In the genomic region with DNA sequence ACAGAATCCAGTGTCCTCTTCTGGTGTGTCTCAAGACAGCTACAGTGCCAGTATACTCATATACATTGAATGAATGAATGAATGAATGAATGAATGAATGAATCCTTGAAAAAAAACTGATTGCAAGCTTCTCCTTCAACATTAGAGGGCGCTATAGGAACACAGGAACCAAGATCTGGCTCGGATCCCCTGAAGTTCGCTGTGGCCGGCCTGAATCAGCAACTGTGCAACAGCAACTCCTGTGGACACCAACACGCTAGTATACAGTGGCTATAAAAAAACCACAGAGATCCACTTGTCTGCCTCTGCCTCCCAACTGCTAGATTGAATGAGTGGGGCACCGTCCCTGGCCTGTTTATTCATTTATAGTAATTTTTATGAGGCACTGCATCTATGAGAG, we compare ENCODE assay signal across 9 mouse cellular contexts. TPM values are rescaled to one million over a fixed set of nuclear protein-coding genes. Genes with fewer than 3 reads are reported as not detected.
DNase-seq lines count a peak whose midpoint lies in the region; ATAC-seq and TF ChIP-seq lines count a peak whose summit lies in the region.
"Had no signal": no experiment of that assay in that cellular context is flagged by ENCODE, and none has a peak within 500 bp of the region (broad histone marks: within the 10 kb centered on the region; RNA-seq: fewer than 3 reads in every experiment).

No protein-coding gene starts in this region.

- H3K27ac ChIP-seq in hindbrain, embryonic 10.5 days = no peak overlapping the region
- H3K27ac ChIP-seq in hindbrain, embryonic 13.5 days = no peak overlapping the region
- no peak overlapping the region for H3K27ac ChIP-seq in ES-E14 (ENCODE audit: insufficient read depth, low read depth, low read length, poor library complexity, severe bottlenecking)
- no peak overlapping the region for H3K27ac ChIP-seq in hindbrain, embryonic 14.5 days
- H3K27ac ChIP-seq in liver, adult 2 months (replicated peaks; ENCODE audit: insufficient read depth, low read depth, low read length) = no peak overlapping the region
- H3K27ac ChIP-seq in olfactory bulb, adult 2 months (ENCODE audit: insufficient read depth, low read depth, low read length) = no peak overlapping the region

- no peaks in the 10 kb centered on the region for H3K27me3 ChIP-seq in hindbrain, embryonic 10.5 days (ENCODE audit: insufficient read depth, poor library complexity, severe bottlenecking)
- no peaks in the 10 kb centered on the region for H3K27me3 ChIP-seq in hindbrain, embryonic 13.5 days
- no peaks in the 10 kb centered on the region for H3K27me3 ChIP-seq in hindbrain, embryonic 14.5 days (ENCODE audit: control insufficient read depth, insufficient read depth, low read length)
- no peaks in the 10 kb centered on the region for H3K27me3 ChIP-seq in liver, adult 2 months (ENCODE audit: control insufficient read depth, insufficient read depth, low read length)

- no peak overlapping the region for H3K4me3 ChIP-seq in hindbrain, embryonic 10.5 days
- H3K4me3 ChIP-seq in hindbrain, embryonic 13.5 days = no peak overlapping the region
- no peak overlapping the region for H3K4me3 ChIP-seq in ES-E14 (ENCODE audit: insufficient read depth in 1 of 2, low read depth in 1 of 2, low read length in 2 of 2, poor library complexity in 1 of 2, severe bottlenecking in 1 of 2)
- no peak overlapping the region for H3K4me3 ChIP-seq in hindbrain, embryonic 14.5 days (replicated peaks; ENCODE audit: low read length)
- H3K4me3 ChIP-seq in liver, adult 2 months (ENCODE audit: insufficient read depth, low read depth, low read length) = no peak overlapping the region
- H3K4me3 ChIP-seq in olfactory bulb, adult 2 months (ENCODE audit: insufficient read depth, low read depth, low read length) = no peak overlapping the region
- H3K4me3 ChIP-seq: erythroblast, embryonic 14.5 days had no signal

- peak; percentile 42 for DNase-seq in hindbrain, embryonic 10.5 days (ENCODE audit: low spot score)
- peak; percentile 47 for DNase-seq in ES-E14 (ENCODE audit: low read depth, low spot score)
- DNase-seq in brain, embryonic 14.5 days (ENCODE audit: low read depth) = peak; percentile 70
- DNase-seq in hindbrain, embryonic 14.5 days (ENCODE audit: low spot score) = peak; percentile 64
- DNase-seq in liver, adult 2 months (ENCODE audit: extremely low read depth, low read depth, low spot score) = peak; percentile 72
- DNase-seq in layer of hippocampus, adult 8-10 months (ENCODE audit: low spot score in 2 of 2) = no peak

- no peak overlapping the region for H3K9ac ChIP-seq in hindbrain, embryonic 13.5 days
- H3K9ac ChIP-seq in ES-E14 (ENCODE audit: insufficient read depth, low read depth, low read length, poor library complexity, severe bottlenecking) = no peak overlapping the region
- no peak overlapping the region for H3K9ac ChIP-seq in hindbrain, embryonic 14.5 days
- no peak overlapping the region for H3K9ac ChIP-seq in liver, adult 2 months (ENCODE audit: low read depth, low read length)

- no peaks in the 10 kb centered on the region for H3K36me3 ChIP-seq in hindbrain, embryonic 10.5 days
- no peaks in the 10 kb centered on the region for H3K36me3 ChIP-seq in hindbrain, embryonic 13.5 days
- H3K36me3 ChIP-seq in ES-E14 (ENCODE audit: control insufficient read depth, insufficient read depth, low read length, poor library complexity, severe bottlenecking) = no peaks in the 10 kb centered on the region
- no peaks in the 10 kb centered on the region for H3K36me3 ChIP-seq in hindbrain, embryonic 14.5 days (replicated peaks; ENCODE audit: control insufficient read depth, insufficient read depth)
- no peaks in the 10 kb centered on the region for H3K36me3 ChIP-seq in liver, adult 2 months (ENCODE audit: control insufficient read depth, insufficient read depth, low read length)

- in situ Hi-C loops in ES-E14 (cut with MboI; ENCODE audit: low sequenced_read_pairs in 2 of 2, unreplicated experiment in 2 of 2) = loop anchor here in 1 of 2 experiments (25.0 kb wide), 1 partner anchor 479 kb away; no protein-coding TSS in a partner anchor

- TF ChIP-seq CTCF in brain, embryonic 14.5 days (IDR thresholded peaks at IDR 0.05; ENCODE audit: borderline replicate concordance, extremely low read depth, insufficient read depth, insufficient read length) = peak; percentile 60; the same call in 1 of the 2 replicates
- peak; percentile 74 for TF ChIP-seq CTCF in liver, adult 2 months (IDR thresholded peaks at IDR 0.05; ENCODE audit: low read depth, low read length)
- peak; percentile 36; the same call in 1 of the 2 replicates for TF ChIP-seq CTCF in olfactory bulb, adult 2 months (IDR thresholded peaks at IDR 0.05; ENCODE audit: insufficient read depth, low read depth, low read length)

- no peak for TF ChIP-seq POLR2A in brain, embryonic 14.5 days (IDR thresholded peaks at IDR 0.05; ENCODE audit: borderline replicate concordance, extremely low read depth, insufficient read depth, insufficient read length, poor library complexity, severe bottlenecking)
- no peak for TF ChIP-seq POLR2A in liver, adult 2 months (IDR thresholded peaks at IDR 0.05; ENCODE audit: extremely low read depth, insufficient read depth, low read length)
- TF ChIP-seq POLR2A in olfactory bulb, adult 2 months (IDR thresholded peaks at IDR 0.05; ENCODE audit: insufficient read depth, low read depth, low read length) = no peak

- H3K4me1 ChIP-seq in hindbrain, embryonic 10.5 days (replicated peaks) = no peaks in the 10 kb centered on the region
- H3K4me1 ChIP-seq in hindbrain, embryonic 13.5 days (replicated peaks) = no peaks in the 10 kb centered on the region
- no peaks in the 10 kb centered on the region for H3K4me1 ChIP-seq in ES-E14 (ENCODE audit: control insufficient read depth in 2 of 2, insufficient read depth in 2 of 2, low read length in 2 of 2, poor library complexity in 1 of 2)
- H3K4me1 ChIP-seq in hindbrain, embryonic 14.5 days (replicated peaks; ENCODE audit: control insufficient read depth, insufficient read depth, low read length) = no peaks in the 10 kb centered on the region
- H3K4me1 ChIP-seq in liver, adult 2 months (ENCODE audit: control insufficient read depth, insufficient read depth, low read length) = peaks cover 10% of the 10 kb centered on the region; the same call in 1 of the 2 replicates
- H3K4me1 ChIP-seq in olfactory bulb, adult 2 months (ENCODE audit: control insufficient read depth, insufficient read depth, low read length) = no peaks in the 10 kb centered on the region

- 18% methylated on average over 6 of the region's 6 CpGs for WGBS in hindbrain, embryonic 10.5 days
- 12% methylated on average over 6 of the region's 6 CpGs for WGBS in hindbrain, embryonic 13.5 days
- WGBS in hindbrain, embryonic 14.5 days = 16% methylated on average over 6 of the region's 6 CpGs
- 12% methylated on average over 6 of the region's 6 CpGs for WGBS in liver, adult 2 months
- WGBS in olfactory bulb, adult 2 months = 7% methylated on average over 6 of the region's 6 CpGs

- H3K79me2 ChIP-seq in liver, adult 2 months (ENCODE audit: control insufficient read depth, insufficient read depth, low read length) = no peaks in the 10 kb centered on the region

- ATAC-seq in hindbrain, embryonic 13.5 days (ENCODE audit: low FRiP score) = no peak
- no peak for ATAC-seq in hindbrain, embryonic 14.5 days (ENCODE audit: low FRiP score)

- no peaks in the 10 kb centered on the region for H3K9me3 ChIP-seq in hindbrain, embryonic 10.5 days
- no peaks in the 10 kb centered on the region for H3K9me3 ChIP-seq in hindbrain, embryonic 13.5 days
- H3K9me3 ChIP-seq in ES-E14 (ENCODE audit: control insufficient read depth, insufficient read depth, low read depth, low read length) = no peaks in the 10 kb centered on the region
- H3K9me3 ChIP-seq in hindbrain, embryonic 14.5 days (ENCODE audit: control insufficient read depth, low read length) = no peaks in the 10 kb centered on the region

- H3K4me2 ChIP-seq in hindbrain, embryonic 13.5 days = no peak overlapping the region
- no peak overlapping the region for H3K4me2 ChIP-seq in hindbrain, embryonic 14.5 days (replicated peaks)

TF ChIP-seq in ES-E14, 5 proteins besides CTCF, POLR2A, EP300 and RAD21 (continues in another document):
- TF ChIP-seq MAFK (IDR thresholded peaks at IDR 0.05; ENCODE audit: insufficient read depth, low read depth, low read length) = 0 out of 2 replicates have a peak, but pooled peaks have one; percentile 16

RNA-seq across cellular contexts. Expression of a gene that starts 6.2 kb away (rescaled TPM):
- polyA plus RNA-seq in hindbrain, embryonic 10.5 days (2016; fragmentation: Nextera tagmentation; extraction: Ambion mirVana) = not detected in 2 replicates
- polyA plus RNA-seq in hindbrain, embryonic 13.5 days (2015; fragmentation: Nextera tagmentation; extraction: Ambion mirVana) = not detected in 2 replicates
- not detected in 2 replicates for total RNA-seq in ES-E14 (2012; rRNA removed)
- polyA plus RNA-seq in brain, embryonic 14.5 days (2012; rRNA removed) = not detected in 2 replicates
- not detected in 2 replicates for polyA plus RNA-seq in hindbrain, embryonic 14.5 days (2014; fragmentation: Nextera tagmentation; extraction: Ambion mirVana)
- total RNA-seq in liver, adult 2 months (2014; rRNA removed) = 32.8 and 38.1 TPM in 2 replicates
- 34.5 and 39.7 TPM in 2 replicates for polyA plus RNA-seq in liver, adult 2 months (2012; rRNA removed)
- not detected in 2 replicates for polyA plus RNA-seq in olfactory bulb, adult 2 months (2012; ENCODE audit: insufficient read depth, insufficient read length, low replicate concordance, missing spikeins)
- total RNA-seq in layer of hippocampus, adult 8-10 months (2022) = not detected
- polyA plus RNA-seq: erythroblast, embryonic 14.5 days had no signal

RNA-seq across cellular contexts. Expression of a gene that starts 26.3 kb away (rescaled TPM):
- not detected in 2 replicates for polyA plus RNA-seq in hindbrain, embryonic 10.5 days (2016; fragmentation: Nextera tagmentation; extraction: Ambion mirVana)
- polyA plus RNA-seq in hindbrain, embryonic 13.5 days (2015; fragmentation: Nextera tagmentation; extraction: Ambion mirVana) = not detected in 2 replicates
- total RNA-seq in ES-E14 (2012; rRNA removed) = not detected in 2 replicates
- polyA plus RNA-seq in brain, embryonic 14.5 days (2012; rRNA removed) = not detected in 2 replicates
- not detected in 2 replicates for polyA plus RNA-seq in hindbrain, embryonic 14.5 days (2014; fragmentation: Nextera tagmentation; extraction: Ambion mirVana)
- total RNA-seq in liver, adult 2 months (2014; rRNA removed) = 175 and 208 TPM in 2 replicates
- polyA plus RNA-seq in liver, adult 2 months (2012; rRNA removed) = 144 and 189 TPM in 2 replicates
- not detected in 2 replicates for polyA plus RNA-seq in olfactory bulb, adult 2 months (2012; ENCODE audit: insufficient read depth, insufficient read length, low replicate concordance, missing spikeins)
- total RNA-seq in layer of hippocampus, adult 8-10 months (2022) = not detected
- polyA plus RNA-seq: erythroblast, embryonic 14.5 days had no signal

RNA-seq across cellular contexts. Expression of a gene that starts 34.5 kb away (rescaled TPM):
- not detected in 2 replicates for polyA plus RNA-seq in hindbrain, embryonic 10.5 days (2016; fragmentation: Nextera tagmentation; extraction: Ambion mirVana)
- polyA plus RNA-seq in hindbrain, embryonic 13.5 days (2015; fragmentation: Nextera tagmentation; extraction: Ambion mirVana) = not detected in 2 replicates
- total RNA-seq in ES-E14 (2012; rRNA removed) = not detected in 2 replicates
- not detected in 2 replicates for polyA plus RNA-seq in brain, embryonic 14.5 days (2012; rRNA removed)
- not detected in 2 replicates for polyA plus RNA-seq in hindbrain, embryonic 14.5 days (2014; fragmentation: Nextera tagmentation; extraction: Ambion mirVana)
- total RNA-seq in liver, adult 2 months (2014; rRNA removed) = 13.3 and 20.1 TPM in 2 replicates
- 12.9 and 14.5 TPM in 2 replicates for polyA plus RNA-seq in liver, adult 2 months (2012; rRNA removed)
- not detected in 2 replicates for polyA plus RNA-seq in olfactory bulb, adult 2 months (2012; ENCODE audit: insufficient read depth, insufficient read length, low replicate concordance, missing spikeins)
- not detected for total RNA-seq in layer of hippocampus, adult 8-10 months (2022)
- polyA plus RNA-seq: erythroblast, embryonic 14.5 days had no signal

Comparison
In these comparisons a context has a peak if more than half of its experiments do, and no peak if none do; other contexts are left out.
1. DNase-seq: peak in hindbrain, embryonic 10.5 days (single experiment), ES-E14 (single experiment), brain, embryonic 14.5 days (single experiment), hindbrain, embryonic 14.5 days (single experiment) and liver, adult 2 months (single experiment); none in layer of hippocampus, adult 8-10 months (0 of 2).
2. RNA of a gene that starts 6.2 kb away (polyA plus RNA-seq): 34.5 to 39.7 TPM in liver, adult 2 months; not detected in hindbrain, embryonic 13.5 days, not detected in hindbrain, embryonic 10.5 days, not detected in brain, embryonic 14.5 days, not detected in hindbrain, embryonic 14.5 days and not detected in olfactory bulb, adult 2 months; every median in the first group is over 10 times any median in the second.
3. RNA of a gene that starts 26.3 kb away (polyA plus RNA-seq): 144 to 189 TPM in liver, adult 2 months; not detected in hindbrain, embryonic 10.5 days, not detected in hindbrain, embryonic 13.5 days, not detected in brain, embryonic 14.5 days, not detected in hindbrain, embryonic 14.5 days and not detected in olfactory bulb, adult 2 months; every median in the first group is over 100 times any median in the second.
4. RNA of a gene that starts 34.5 kb away (polyA plus RNA-seq): 12.9 to 14.5 TPM in liver, adult 2 months; not detected in hindbrain, embryonic 14.5 days, not detected in hindbrain, embryonic 13.5 days, not detected in brain, embryonic 14.5 days, not detected in hindbrain, embryonic 10.5 days and not detected in olfactory bulb, adult 2 months; every median in the first group is over 10 times any median in the second.
5. Peak in every context shown above with its lines, with median percentiles within 50 percentile points of each other: CTCF ChIP-seq.